Mouse (Mus musculus): Measurements from ENCODE around the gene Esrra. TPM values are rescaled to one million over a fixed set of nuclear protein-coding genes. Genes with fewer than 3 reads are reported as not detected.

Esrra gene
- total and polyA plus RNA-seq, 2 experiments from 2014 or later = 7.2 to 31.6 TPM

DNA sequence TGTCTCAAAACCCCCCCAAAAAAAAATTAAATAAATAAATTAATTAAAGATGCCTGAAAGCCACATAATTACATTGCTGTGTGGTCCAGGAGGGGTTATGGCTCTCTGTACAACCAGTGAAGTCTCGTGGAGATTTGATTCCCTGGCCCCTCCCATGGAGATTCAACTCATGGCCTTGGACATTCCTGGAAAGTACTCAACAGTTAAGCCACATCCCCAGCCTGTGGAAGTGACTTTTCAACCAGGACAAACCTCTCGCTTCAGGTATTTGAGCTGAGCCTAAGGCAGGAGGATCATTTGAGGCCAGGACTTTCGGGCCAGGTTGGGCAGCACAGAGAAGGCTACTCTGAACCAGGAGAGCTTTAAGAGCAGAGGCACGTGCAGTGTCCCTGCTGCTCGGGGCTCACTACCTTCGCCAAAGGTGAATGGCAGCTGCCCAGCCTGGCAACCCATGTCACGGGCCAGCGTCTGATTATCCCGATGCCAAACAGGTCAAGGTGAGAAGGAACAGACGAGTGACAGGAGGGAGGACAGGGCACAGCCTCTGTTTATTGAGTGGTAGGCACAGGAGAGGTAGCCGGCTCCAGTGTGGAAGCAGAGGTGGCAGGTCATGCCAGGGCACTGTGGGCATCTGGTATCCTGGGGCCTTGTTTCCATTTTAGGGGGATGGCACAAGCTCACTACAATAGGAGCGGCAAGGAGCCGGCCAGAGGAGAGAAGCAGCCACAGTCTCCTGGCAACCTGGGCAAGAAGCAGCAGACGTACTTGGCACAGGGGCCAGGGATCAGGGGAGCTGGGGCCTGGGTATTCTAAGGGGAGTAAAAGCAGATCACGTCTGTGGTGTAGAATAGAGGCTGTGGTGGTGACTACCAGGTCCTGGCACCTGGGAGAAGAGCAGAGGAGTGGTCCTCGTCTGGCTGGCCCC, 16.2 kb upstream of the Esrra start:
- no peak overlapping the region for H3K9ac ChIP-seq (replicated peaks; ENCODE audit: low read length, poor library complexity, severe bottlenecking)
- H3K36me3 ChIP-seq (ENCODE audit: insufficient read depth, low read length) = peaks cover 8% of the 10 kb centered on the region
- ATAC-seq (ENCODE audit: low FRiP score) (no peak), DNase-seq (ENCODE audit: low spot score) (no peak)
- WGBS = 76% methylated on average over 16 of the region's 16 CpGs
- no peaks in the 10 kb centered on the region for H3K9me3 ChIP-seq (ENCODE audit: low read length)
- peaks cover 18% of the 10 kb centered on the region for H3K27me3 ChIP-seq (ENCODE audit: insufficient read depth, low read length)
- H3K27ac ChIP-seq (ENCODE audit: low read depth, low read length) = no peak overlapping the region
- H3K4me1 ChIP-seq (ENCODE audit: insufficient read depth, low read length) = peaks cover 25% of the 10 kb centered on the region
- H3K4me3 ChIP-seq (ENCODE audit: low read depth, low read length) = no peak overlapping the region
- no peak overlapping the region for H3K4me2 ChIP-seq (ENCODE audit: low read depth, low read length, poor library complexity, severe bottlenecking)
- TF ChIP-seq CTCF (IDR thresholded peaks at IDR 0.05) = no peak

DNA sequence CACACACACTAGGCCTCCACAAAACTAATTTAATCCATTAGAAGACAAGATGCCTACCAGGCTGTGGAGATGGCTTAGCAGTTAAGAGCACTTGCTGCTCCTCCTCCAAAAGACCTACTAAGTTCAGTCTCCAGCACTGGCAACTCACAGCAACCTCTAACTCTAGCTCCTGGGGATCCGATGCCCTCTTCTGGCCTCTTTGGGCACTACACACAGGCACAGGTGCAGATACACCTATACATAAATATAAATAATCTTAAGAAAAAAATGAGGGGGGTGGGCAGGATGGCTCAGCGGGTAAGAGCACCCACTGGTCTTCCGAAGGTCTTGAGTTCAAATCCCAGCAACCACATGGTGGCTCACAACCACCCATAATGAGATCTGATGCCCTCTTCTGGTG, 14.7 kb upstream of the Esrra start:
- H3K27ac ChIP-seq (ENCODE audit: low read depth, low read length) = no peak overlapping the region
- H3K4me2 ChIP-seq (ENCODE audit: low read depth, low read length, poor library complexity, severe bottlenecking) = no peak overlapping the region
- peaks cover 25% of the 10 kb centered on the region for H3K4me1 ChIP-seq (ENCODE audit: insufficient read depth, low read length)
- 19% methylated on average over 3 of the region's 3 CpGs for WGBS
- peaks cover 8% of the 10 kb centered on the region for H3K36me3 ChIP-seq (ENCODE audit: insufficient read depth, low read length)
- DNase-seq (ENCODE audit: low spot score) (no peak), ATAC-seq (ENCODE audit: low FRiP score) (no peak)
- H3K4me3 ChIP-seq (ENCODE audit: low read depth, low read length) = no peak overlapping the region
- no peak overlapping the region for H3K9ac ChIP-seq (replicated peaks; ENCODE audit: low read length, poor library complexity, severe bottlenecking)
- no peaks in the 10 kb centered on the region for H3K9me3 ChIP-seq (ENCODE audit: low read length)
- TF ChIP-seq CTCF (IDR thresholded peaks at IDR 0.05) = peak; percentile 53
- peaks cover 32% of the 10 kb centered on the region for H3K27me3 ChIP-seq (ENCODE audit: insufficient read depth, low read length)

DNA sequence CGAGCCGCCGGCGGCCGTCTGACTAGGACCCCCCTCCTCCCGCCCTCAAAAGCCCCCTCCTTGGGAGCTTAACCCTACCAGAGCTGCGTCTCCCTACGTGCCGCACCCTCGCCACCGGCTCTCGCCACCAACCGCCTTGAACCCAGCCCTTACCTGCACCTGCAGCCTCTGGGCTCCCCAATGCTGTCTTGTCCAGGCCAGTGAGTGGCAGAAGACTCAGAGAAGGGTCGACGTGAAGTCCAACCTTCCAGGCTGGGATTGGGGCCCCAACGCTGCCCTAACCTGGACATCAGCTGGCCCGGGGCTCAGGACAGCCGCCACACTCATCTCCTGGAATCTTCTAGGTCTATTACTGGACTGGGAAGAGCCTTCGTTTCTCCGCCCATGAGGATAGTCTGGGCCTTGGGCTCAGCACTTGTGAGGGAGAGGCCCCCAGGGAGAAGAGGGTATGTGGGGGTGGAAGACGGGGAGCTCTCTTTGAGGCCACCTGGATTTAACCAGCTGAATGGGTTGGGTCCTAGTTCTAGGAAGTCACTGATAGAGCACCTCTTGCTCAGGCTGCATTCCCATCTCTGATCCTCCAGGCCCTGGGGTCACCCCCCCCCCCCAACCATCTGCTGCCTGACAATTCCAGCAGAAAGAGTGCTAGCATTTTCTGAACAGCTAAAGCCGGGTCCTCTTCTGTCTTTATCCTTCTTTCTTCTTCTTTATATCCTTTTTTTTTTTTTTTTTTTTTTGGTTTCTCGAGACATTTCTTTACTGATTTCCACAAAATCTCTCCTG, 12.8 kb upstream of the Esrra start, which contains the start of gene Kcnk4:
TSS of gene Kcnk4 (minus strand) at position 321 of the 783 bp plus-strand sequence.
- Histone ChIP-seq H3K4me1 (ENCODE audit: insufficient read depth, low read length) (peaks cover 11% of the 10 kb centered on the region; the same call in 1 of the 2 replicates), H3K36me3 (ENCODE audit: insufficient read depth, low read length) (peaks cover 8% of the 10 kb centered on the region), H3K4me3 (ENCODE audit: low read depth, low read length) (peak within 1 kb of the TSS; percentile 51), H3K9ac (replicated peaks; ENCODE audit: low read length, poor library complexity, severe bottlenecking) (peak within 1 kb of the TSS; percentile 62), H3K9me3 (ENCODE audit: low read length) (no peaks in the 10 kb centered on the region), H3K4me2 (ENCODE audit: low read depth, low read length, poor library complexity, severe bottlenecking) (peak within 1 kb of the TSS; percentile 83), H3K27ac (ENCODE audit: low read depth, low read length) (0 out of 2 replicates have a peak within 1 kb of the TSS, but pooled peaks have one; percentile 32), H3K27me3 (ENCODE audit: insufficient read depth, low read length) (peaks cover 35% of the 10 kb centered on the region)
- ATAC-seq (ENCODE audit: low FRiP score) (peak; percentile 35), DNase-seq (ENCODE audit: low spot score) (no peak)
- WGBS = 8% methylated on average over 23 of the region's 23 CpGs
- TF ChIP-seq CTCF (IDR thresholded peaks at IDR 0.05) = no peak

DNA sequence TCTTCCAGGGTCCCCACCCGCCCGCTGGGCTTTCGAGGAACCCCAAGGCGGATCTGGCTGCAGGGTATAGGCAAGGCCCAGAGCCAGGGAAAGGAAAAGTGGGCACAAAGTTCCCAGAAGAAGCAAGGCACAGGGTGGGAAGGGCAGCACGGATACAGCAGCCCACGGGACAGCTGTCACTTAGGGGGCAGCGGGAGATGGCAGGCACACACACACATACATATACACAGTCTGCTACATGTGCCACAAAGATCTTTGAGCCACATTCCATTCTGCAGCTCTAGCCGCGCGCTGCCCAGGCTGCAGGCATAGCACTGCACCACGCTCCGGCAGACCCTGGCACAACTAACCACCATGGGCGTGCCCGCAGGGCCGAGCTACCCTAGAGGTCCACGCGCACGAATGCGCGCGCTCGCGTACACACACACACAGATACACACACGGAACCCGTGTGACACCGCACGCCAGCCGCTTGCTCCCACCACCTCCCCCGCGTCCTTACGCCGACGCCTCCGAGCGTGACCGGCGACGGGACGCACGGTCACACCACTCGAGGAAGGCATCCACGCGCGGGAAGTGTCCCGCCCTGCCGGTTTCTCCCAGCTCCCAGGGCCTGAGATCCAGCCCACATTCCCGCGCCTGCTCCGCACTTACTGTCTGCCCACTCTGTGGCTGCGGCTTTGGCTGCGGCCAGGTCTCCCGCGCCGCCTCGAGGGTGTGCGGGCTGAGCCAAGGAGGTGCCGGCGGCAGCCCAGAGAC, 12.0 kb upstream of the Esrra start:
- H3K4me2 ChIP-seq (ENCODE audit: low read depth, low read length, poor library complexity, severe bottlenecking) = peak overlapping the region; percentile 83
- TF ChIP-seq CTCF (IDR thresholded peaks at IDR 0.05) = no peak
- H3K4me3 ChIP-seq (ENCODE audit: low read depth, low read length) = peak overlapping the region; percentile 51
- 0 out of 2 replicates have a peak, but pooled peaks cover 6% of the 10 kb centered on the region for H3K4me1 ChIP-seq (ENCODE audit: insufficient read depth, low read length)
- H3K27ac ChIP-seq (ENCODE audit: low read depth, low read length) = 0 out of 2 replicates have a peak overlapping the region, but pooled peaks have one; percentile 32
- DNase-seq (ENCODE audit: low spot score) = peak; percentile 63
- 3% methylated on average over 56 of the region's 58 CpGs for WGBS
- peaks cover 8% of the 10 kb centered on the region for H3K36me3 ChIP-seq (ENCODE audit: insufficient read depth, low read length)
- ATAC-seq (ENCODE audit: low FRiP score) = peak; percentile 64
- peak overlapping the region; percentile 62 for H3K9ac ChIP-seq (replicated peaks; ENCODE audit: low read length, poor library complexity, severe bottlenecking)
- peaks cover 40% of the 10 kb centered on the region for H3K27me3 ChIP-seq (ENCODE audit: insufficient read depth, low read length)
- no peaks in the 10 kb centered on the region for H3K9me3 ChIP-seq (ENCODE audit: low read length)

DNA sequence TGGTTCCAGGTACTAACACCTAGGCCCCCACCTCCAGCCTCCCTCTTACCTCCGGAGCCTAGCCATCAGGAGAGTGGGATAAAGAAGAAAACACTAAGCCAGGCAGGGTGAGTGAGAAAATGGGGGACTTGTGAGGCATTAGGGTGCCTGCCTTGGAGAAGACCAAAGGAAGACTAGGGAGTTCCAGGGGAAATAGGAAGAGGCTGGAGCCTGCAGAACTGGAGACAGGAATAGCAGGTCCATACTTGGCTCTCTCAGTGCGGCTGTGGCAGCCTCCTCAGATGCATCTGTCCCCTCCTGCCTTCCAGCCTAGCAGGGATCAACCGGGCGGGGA, 11.5 kb upstream of the Esrra start:
- 0 out of 2 replicates have a peak overlapping the region, but pooled peaks have one; percentile 62 for H3K9ac ChIP-seq (replicated peaks; ENCODE audit: low read length, poor library complexity, severe bottlenecking)
- no peak for ATAC-seq (ENCODE audit: low FRiP score)

More for the DNA sequence above, 11.5 kb upstream of the Esrra start:
- Histone ChIP-seq H3K4me2 (ENCODE audit: low read depth, low read length, poor library complexity, severe bottlenecking) (peak overlapping the region; percentile 83), H3K36me3 (ENCODE audit: insufficient read depth, low read length) (peaks cover 4% of the 10 kb centered on the region; the same call in 1 of the 2 replicates), H3K4me1 (ENCODE audit: insufficient read depth, low read length) (0 out of 2 replicates have a peak, but pooled peaks cover 6% of the 10 kb centered on the region), H3K9me3 (ENCODE audit: low read length) (no peaks in the 10 kb centered on the region), H3K4me3 (ENCODE audit: low read depth, low read length) (peak overlapping the region; percentile 51), H3K27me3 (ENCODE audit: insufficient read depth, low read length) (peaks cover 42% of the 10 kb centered on the region), H3K27ac (ENCODE audit: low read depth, low read length) (no peak overlapping the region)
- DNase-seq (ENCODE audit: low spot score) = no peak
- 12% methylated on average over 4 of the region's 4 CpGs for WGBS
- no peak for TF ChIP-seq CTCF (IDR thresholded peaks at IDR 0.05)
